7 mouse cellular contexts compared by ENCODE assay signal in the genomic region with DNA sequence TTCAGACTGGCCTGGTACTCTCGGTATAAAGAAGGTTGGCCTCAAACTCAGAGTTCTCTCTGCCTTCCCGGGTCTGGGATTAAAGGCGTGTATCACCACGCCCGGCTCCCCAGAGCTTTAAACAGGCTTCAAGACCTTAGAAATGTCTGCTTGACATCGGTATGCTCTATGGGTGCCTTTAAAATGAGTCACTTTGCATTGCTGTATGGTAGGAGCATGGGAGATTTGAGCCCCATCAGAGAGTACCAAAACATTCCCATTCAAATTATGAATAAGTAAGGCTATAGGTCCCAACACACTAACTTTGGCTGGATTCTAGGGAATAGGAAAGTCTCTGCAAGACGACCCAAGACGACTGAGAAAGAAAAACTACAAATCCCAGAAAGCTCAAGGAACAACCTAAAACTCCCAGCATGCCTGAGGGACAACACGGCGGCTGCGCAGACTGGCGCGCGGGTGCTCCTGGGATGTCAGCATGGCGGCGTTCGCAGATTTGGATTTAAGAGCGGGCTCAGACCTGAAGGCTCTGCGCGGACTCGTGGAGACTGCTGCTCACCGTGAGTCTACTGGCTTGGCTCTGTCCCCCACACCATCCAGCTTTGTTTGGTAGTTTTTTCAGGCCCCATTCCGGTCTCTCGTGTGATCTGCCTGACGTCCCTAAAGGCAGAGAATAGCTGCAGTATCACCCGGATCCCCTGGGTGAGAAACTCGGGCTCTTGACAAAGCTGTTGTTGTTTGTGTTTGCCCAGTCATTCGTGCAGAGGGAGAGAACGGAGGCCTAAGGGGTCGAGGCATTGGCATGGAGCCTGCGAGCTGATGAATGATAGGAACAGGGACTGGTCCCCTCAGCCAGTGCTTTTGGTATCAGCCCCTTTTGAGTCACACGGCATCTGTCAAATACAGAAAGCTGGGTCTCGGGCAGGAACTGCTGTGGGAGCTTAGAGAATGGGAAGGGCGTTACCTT. TPM values are rescaled to one million over a fixed set of nuclear protein-coding genes. Genes with fewer than 3 reads are reported as not detected.
DNase-seq lines count a peak whose midpoint lies in the region; ATAC-seq lines count a peak whose summit lies in the region.

Rpp30 (plus strand) TSS at position 455 of the 964 bp plus-strand sequence.

- under 1% methylated on average over 34 of the region's 34 CpGs for whole genome bisulfite sequencing in intestine, embryonic 15.5 days
- 2% methylated on average over 34 of the region's 34 CpGs for WGBS in midbrain, embryonic 10.5 days

- H3K4me3 ChIP-seq in intestine, embryonic 15.5 days (replicated peaks), result peak within 1 kb of the TSS; percentile 73
- H3K4me3 ChIP-seq in midbrain, embryonic 10.5 days, result peak within 1 kb of the TSS; percentile 85

- H3K27me3 ChIP-seq in intestine, embryonic 15.5 days (replicated peaks), result 0 out of 2 replicates have a peak, but pooled peaks cover 4% of the 10 kb centered on the region
- no peaks in the 10 kb centered on the region for H3K27me3 ChIP-seq in midbrain, embryonic 10.5 days (ENCODE audit: low read depth, poor library complexity, severe bottlenecking)

- H3K9me3 ChIP-seq in intestine, embryonic 15.5 days, result no peaks in the 10 kb centered on the region
- no peaks in the 10 kb centered on the region for H3K9me3 ChIP-seq in midbrain, embryonic 10.5 days (replicated peaks)

- H3K36me3 ChIP-seq in intestine, embryonic 15.5 days, result no peaks in the 10 kb centered on the region
- peaks cover 16% of the 10 kb centered on the region for H3K36me3 ChIP-seq in midbrain, embryonic 10.5 days

- H3K4me1 ChIP-seq in intestine, embryonic 15.5 days (replicated peaks), result peaks cover 6% of the 10 kb centered on the region; the same call in 1 of the 2 replicates
- peaks cover 12% of the 10 kb centered on the region for H3K4me1 ChIP-seq in midbrain, embryonic 10.5 days

- H3K27ac ChIP-seq in intestine, embryonic 15.5 days, result no peak within 1 kb of the TSS
- peak within 1 kb of the TSS; percentile 86 for H3K27ac ChIP-seq in midbrain, embryonic 10.5 days (replicated peaks)

- H3K4me2 ChIP-seq in intestine, embryonic 15.5 days (replicated peaks), result peak within 1 kb of the TSS; percentile 68

- peak; percentile 97 for ATAC-seq in intestine, embryonic 15.5 days

- intact Hi-C loops in gastrocnemius, postnatal 36 days (cut with DNase I), result no loop called here
- intact Hi-C loops in left cerebral cortex, postnatal 25 days (cut with DNase I), result loop anchor here (1.0 to 5.0 kb wide), 2 partner anchors 1090 to 1416 kb away; no protein-coding TSS in a partner anchor

- peak; percentile 90 for DNase-seq in adrenal gland, adult 2 months
- peak; percentile 77 for DNase-seq in embryo, embryonic 11.5 days (ENCODE audit: low read depth, low spot score)
- DNase-seq in gastrocnemius, postnatal 36 days, result peak; percentile 59 to 79
- peak; percentile 82 to 93 for DNase-seq in left cerebral cortex, postnatal 25 days (ENCODE audit: low spot score in 2 of 2)
- peak; percentile 88 for DNase-seq in midbrain, embryonic 10.5 days (ENCODE audit: low spot score)
- peak; percentile 84 for DNase-seq in right cerebral cortex, postnatal 4 days

- H3K9ac ChIP-seq in intestine, embryonic 15.5 days, result peak within 1 kb of the TSS; percentile 79

RNA-seq across cellular contexts. Expression of gene Rpp30, which starts in this region (rescaled TPM):
- total RNA-seq in adrenal gland, adult 2 months (2021), result 10 to 100 TPM; 18.8 to 19.0 TPM
- polyA plus RNA-seq in adrenal gland, adult 2 months (2012; rRNA removed), result 0.36 TPM in 2 replicates
- 10 to 100 TPM; 14.7 to 17.3 TPM for total RNA-seq in gastrocnemius, postnatal 36 days (2021)
- polyA plus RNA-seq in intestine, embryonic 15.5 days (2015; fragmentation: Nextera tagmentation; extraction: Ambion mirVana), result 61.7 and 71.4 TPM in 2 replicates
- 10 to 100 TPM; 15.5 to 17.1 TPM for total RNA-seq in left cerebral cortex, postnatal 25 days (2021)
- polyA plus RNA-seq in midbrain, embryonic 10.5 days (2016; fragmentation: Nextera tagmentation; extraction: Ambion mirVana), result 118 and 123 TPM in 2 replicates

Comparison
In these comparisons a context has a peak if more than half of its experiments do, and no peak if none do; other contexts are left out.
1. RNA of gene Rpp30 (polyA plus RNA-seq): 118 to 123 TPM in midbrain, embryonic 10.5 days and 61.7 to 71.4 TPM in intestine, embryonic 15.5 days; 0.36 TPM in adrenal gland, adult 2 months; every median in the first group is over 10 times any median in the second.
2. Peak in every context shown above with its lines, with median percentiles within 50 percentile points of each other: DNase-seq.